Mouse (Mus musculus) liver, embryonic 12.5 days (tissue): ENCODE results near the gene Popdc3. TPM values are rescaled to one million over a fixed set of nuclear protein-coding genes. Genes with fewer than 3 reads are reported as not detected.

Experiments used
- polyA plus RNA-seq: library from polyadenylated mRNA; unstranded; fragments of >200 nt; fragmentation: Nextera tagmentation; extraction: Ambion mirVana; gene quantifications from 2 replicates; pipeline ENCODE4 v1.2.1, GENCODE M21; 2016

Popdc3 gene
- polyA plus RNA-seq, 1 experiment from 2014 or later: 0.08 TPM

Other genes starting within 250 kb of the Popdc3 start
- 15.7 and 16.1 TPM in 2 replicates for gene Prep, start 110.9 kb upstream of the Popdc3 start, polyA plus RNA-seq
- gene Bves, start 157.7 kb downstream of the Popdc3 start, polyA plus RNA-seq: 0.23 and 0.26 TPM in 2 replicates